Mouse (Mus musculus): Measurements from ENCODE around the gene Ipcef1.
"Not testable (repeated sequence)": the region's sequence is repeated elsewhere in the genome, so short reads cannot be mapped to it uniquely, and the experiment has no call there.

Gene Ipcef1

GRCm38 (mm10) chr10:6956357-6956756, 95.9 kb downstream of the Ipcef1 start:
- no peak for DNase-seq

- no peak for DNase-seq
Observed at GRCm38 (mm10) chr10:6954533-6954932, 97.7 kb downstream of the Ipcef1 start.

- no peak for DNase-seq
Observed at GRCm38 (mm10) chr10:6953115-6953514, 99.2 kb downstream of the Ipcef1 start.

DNA sequence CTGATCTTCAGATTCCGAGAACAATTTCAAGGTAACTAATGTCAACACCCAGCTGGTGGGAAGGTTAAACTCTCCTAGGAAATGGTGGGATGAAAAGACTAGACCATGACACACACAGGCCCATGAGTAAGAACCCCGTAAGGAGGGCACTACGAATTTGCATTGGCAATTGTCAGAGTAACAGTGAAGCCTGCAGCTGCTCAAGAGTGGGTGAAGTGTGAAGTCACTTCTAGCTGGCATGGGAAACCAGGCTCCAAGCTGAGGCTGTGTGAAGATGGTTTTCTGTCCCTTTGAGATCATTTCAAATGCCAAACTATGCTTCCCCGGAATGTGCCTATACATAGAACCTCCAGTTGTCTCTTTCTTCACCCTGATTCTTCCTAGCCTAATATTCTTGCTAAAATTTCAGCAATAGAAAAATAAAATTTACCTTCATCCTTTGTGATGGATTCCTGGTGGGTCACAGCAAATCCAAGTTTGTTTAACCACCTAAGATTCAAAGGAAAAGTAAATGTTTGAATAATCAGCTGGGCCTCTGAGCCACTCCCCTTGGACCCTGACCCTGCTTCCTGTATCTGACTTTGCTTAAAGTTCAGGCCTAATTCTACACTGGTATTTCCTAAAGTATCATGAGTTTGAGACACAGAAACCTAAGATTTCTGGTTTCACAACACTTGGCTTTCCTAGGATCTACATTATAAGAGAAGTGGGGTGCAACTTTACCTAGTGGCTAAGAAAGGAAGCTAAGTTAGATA, 115.4 kb downstream of the Ipcef1 start:
- DNase-seq = no peak

- DNase-seq = no peak
Observed at GRCm38 (mm10) chr10:6934776-6935175, 117.5 kb downstream of the Ipcef1 start.

GRCm38 (mm10) chr10:6930889-6931288, 121.4 kb downstream of the Ipcef1 start:
- DNase-seq = no peak

- DNase-seq = no peak
Observed at GRCm38 (mm10) chr10:6930398-6930797, 121.9 kb downstream of the Ipcef1 start.

DNA sequence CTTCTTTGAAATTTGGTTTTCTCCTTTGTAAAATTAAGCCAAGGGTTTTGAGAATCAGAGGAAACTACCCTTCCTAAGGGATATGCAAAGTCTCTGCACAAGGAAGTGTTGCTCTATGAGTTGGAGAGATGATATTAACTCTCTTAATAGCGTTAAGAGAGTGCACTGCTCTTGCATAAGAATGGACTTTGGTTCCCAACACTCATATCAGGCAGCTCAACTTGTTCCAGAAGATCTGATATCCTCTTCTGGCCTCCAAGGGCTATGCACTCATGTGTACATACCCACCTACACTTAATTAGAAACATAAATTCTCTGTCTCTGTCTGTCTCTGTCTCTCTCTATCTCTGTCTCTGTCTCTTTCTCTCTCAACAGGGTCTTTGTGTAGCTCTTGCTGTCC, 123.4 kb downstream of the Ipcef1 start:
- DNase-seq = no peak

- no peak for DNase-seq
Observed at GRCm38 (mm10) chr10:6927600-6928223, 124.6 kb downstream of the Ipcef1 start.

DNA sequence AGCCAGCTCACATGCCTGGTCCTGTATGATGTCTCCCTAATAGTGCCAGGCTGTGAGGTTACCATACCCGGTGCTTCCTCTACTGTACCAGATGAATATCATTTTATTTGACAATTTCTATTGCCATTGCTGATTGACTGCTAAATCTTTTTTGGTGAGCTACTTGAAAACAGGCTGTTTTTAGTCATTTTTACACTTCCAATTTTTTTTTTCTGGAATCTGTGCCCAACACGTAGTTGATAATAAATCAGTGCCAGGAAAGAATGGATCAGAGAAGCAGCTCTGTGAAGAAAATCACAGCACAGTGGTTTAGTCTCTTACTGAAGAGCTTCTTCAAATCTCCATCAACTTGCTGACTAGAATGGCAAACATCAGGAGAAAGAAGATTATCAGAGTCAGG, 125.6 kb downstream of the Ipcef1 start:
- DNase-seq = no peak

DNA sequence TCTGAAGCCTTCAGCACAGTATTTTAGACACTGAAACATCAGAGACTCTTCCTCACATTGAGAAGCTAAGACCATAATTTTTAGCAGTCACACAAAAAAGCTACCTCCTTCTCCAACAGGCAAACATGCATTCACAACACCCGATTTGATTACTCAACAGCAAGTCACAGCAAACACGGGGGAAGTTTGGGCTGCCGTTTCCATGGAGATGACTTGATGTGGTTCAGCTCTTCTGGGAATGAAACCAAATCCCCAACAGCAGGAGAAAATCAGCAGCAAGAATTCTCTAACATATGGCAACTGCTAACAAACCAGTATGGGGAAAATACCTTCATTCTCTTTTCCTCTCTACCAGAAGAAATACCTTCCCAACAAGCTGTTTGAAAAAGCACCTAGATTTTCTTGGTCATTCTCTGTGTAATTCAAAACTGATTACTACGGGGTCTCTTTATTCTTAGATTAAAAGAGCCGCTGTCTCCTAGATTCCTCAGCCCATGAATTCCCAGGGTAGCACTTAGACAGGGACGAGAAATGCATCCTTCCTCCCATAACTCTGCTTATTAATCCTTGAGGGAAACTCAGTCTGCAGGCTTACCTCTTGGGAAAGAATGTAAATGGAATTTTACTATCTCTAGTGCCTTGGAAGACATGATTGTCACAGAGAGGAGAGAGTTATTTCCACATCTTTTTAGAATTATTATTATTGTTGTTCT, 135.6 kb downstream of the Ipcef1 start:
- peak; percentile 6 to 26 for DNase-seq

GRCm38 (mm10) chr10:6915991-6916390, 136.3 kb downstream of the Ipcef1 start:
- no peak for DNase-seq

GRCm38 (mm10) chr10:6909763-6910162, 142.5 kb downstream of the Ipcef1 start:
- DNase-seq = no peak

- DNase-seq = no peak
Observed at GRCm38 (mm10) chr10:6901819-6902393, 150.4 kb downstream of the Ipcef1 start.

DNA sequence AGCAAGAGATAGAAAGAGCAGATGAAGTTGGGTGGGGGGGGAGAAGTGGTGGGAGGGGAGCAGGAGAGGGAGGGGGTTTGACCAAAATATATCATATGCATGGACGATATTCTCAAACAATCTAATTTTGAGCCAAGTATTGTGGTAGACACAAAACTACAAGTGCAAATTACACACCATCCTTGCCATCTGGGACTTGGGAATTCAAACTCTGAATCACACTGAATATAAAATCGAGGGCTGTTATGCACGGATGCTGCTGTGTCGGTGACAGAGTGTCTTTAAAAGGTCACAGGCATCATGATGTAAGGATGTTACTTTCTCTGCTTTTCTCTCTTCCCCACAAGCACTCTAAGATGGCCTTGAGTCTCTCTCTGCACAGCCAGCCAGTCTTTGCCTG, 152.2 kb downstream of the Ipcef1 start:
- no peak for DNase-seq

DNA sequence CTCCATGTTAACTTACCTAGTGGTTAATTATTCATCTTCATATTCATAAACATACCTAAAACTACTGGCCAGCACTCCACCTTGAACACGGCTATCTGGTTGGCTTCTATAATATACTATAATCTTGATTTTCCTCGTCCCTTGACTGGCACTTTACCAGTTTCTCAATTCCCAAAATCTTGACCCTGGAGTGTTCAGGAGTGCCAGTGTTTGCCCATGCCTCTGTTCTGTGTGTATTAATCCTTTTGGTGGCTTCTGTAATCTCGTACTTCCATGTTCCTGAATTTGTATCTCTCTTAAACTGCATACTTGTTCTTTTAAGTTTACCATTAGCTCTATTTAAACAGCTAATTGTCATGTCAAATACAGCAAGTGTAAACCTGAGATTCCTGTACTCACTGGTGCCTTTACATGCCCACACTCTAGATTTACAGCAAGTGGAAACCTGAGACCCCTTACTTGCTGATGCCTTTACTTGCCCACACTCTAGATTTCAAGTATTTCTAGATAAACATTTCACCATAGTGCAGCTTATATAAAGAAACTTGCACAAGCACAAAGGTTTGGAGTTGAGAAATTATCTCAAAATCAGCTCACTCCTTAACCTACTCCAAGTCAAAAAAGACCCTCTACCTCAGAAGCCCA, 155.5 kb downstream of the Ipcef1 start:
- no peak for DNase-seq

DNA sequence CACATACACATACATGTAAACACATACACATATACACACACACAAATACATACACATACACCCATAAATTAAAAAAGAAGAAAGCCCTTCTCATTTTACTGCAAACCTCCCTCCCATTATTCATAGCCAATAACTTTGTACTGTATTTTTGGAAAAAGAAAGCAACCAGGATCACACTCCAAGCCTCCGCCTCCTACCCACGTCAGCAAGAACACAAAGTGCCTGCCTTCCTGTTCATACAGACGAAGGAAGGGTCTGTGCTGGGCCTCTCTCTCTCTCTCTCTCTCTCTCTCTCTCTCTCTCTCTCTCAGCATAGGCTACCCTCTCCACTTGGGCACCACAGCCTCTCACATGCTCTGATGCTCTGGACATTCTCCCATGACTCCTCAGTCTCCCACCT, 156.5 kb downstream of the Ipcef1 start:
- DNase-seq = peak in 1 of 2 experiments; percentile 4

DNA sequence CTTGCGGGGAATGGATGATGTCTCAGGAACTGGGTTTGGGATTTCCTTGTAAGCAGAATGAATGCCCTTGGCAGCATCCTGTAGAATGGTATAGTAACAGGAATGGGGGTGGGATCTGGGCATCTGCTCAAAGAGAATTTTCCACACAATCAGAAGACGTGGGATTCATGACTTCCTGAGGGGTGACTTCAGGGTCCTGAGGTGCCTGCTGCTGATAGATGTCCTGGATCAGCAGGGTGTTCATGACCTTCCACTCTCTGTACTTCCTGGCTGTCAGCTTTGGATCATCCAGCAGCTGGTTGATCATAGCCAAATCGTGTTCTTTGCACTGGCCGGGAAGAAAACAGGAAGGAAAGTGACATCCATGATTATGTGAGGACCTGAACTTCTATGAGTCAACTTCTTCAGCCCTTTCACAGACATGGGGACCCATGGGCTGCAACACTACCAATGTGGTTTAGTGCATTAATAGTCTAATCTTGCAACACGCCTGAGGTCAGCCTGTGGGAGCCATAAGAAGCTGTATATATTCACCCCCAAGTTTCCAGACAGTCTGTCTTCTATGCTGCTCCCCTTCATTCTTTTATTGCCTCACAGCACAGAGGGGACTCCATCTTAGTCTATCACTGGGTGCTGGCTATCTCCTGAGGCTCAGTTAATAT, 161.8 kb downstream of the Ipcef1 start:
- peak; percentile 4 to 16 for DNase-seq

DNA sequence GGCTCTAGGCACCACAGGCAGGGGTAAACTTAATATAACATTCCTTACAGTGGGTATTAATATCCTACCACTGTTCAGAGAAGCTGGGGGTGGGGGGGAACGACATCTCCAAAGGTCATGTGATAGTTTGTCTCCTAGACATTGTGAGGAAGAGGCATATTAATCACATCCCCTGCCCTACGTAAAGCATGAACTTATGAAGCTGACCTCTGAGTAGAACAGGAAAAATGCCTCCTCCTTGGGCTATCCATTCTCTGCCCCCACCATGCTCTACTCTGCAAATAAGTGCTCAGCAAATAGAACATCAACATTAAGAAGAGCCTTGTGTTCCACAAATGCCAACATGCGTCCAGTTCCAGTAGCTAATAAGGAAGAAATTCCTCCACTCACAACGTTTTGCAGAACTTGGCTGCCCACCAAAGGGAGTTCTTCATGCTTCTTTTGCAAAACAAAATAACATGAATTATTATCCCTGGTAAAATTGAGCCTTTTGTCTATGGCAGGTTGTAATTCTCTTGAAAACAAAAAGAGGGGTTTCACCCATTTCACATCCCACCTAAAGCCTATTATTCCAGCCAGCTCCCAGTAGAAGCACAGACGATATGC, 162.5 kb downstream of the Ipcef1 start:
- DNase-seq = peak in 1 of 2 experiments; percentile 9

DNA sequence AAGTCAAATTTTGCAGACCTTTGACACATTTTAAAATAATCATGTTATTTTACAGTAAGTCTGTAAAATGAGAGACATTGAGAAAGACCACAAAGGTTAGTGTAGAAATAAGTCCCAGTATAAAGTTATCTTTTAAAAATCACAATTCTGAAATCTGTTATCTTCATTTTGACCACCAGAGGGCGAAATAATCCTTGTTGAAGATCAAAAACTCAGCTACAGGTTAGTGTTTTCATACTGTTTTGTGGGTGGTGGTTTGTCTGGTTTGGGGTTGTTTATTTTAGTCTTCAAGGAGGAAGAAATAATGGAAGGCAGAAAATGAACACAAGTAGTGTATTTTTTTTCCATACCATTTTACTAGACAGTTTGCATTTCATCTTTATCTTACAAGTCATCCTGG, 166.8 kb downstream of the Ipcef1 start:
- DNase-seq = peak in 1 of 2 experiments; percentile 19

- not testable (repeated sequence) for DNase-seq
Observed at GRCm38 (mm10) chr10:6882041-6882440, 170.2 kb downstream of the Ipcef1 start.

All from kidney, postnatal 36 days (tissue).